Mouse (Mus musculus): ENCODE measurements around the gene Ap2a1. TPM values are rescaled to one million over a fixed set of nuclear protein-coding genes. Genes with fewer than 3 reads are reported as not detected.
"Not testable (repeated sequence)": the region's sequence is repeated elsewhere in the genome, so short reads cannot be mapped to it uniquely, and the experiment has no call there.

Ap2a1 gene
- polyA plus RNA-seq, 1 experiment from 2014 or later = 54.0 TPM

GRCm38 (mm10) chr7:44884637-44885036, 44.7 kb downstream of the Ap2a1 start:
- WGBS = 100% methylated on average over 5 of the region's 5 CpGs

GRCm38 (mm10) chr7:44883036-44883435, 46.3 kb downstream of the Ap2a1 start:
- Histone ChIP-seq H3K36me3 (ENCODE audit: control insufficient read depth, insufficient read depth, low read length) (peaks cover 93% of the 10 kb centered on the region), H3K27ac (replicated peaks in 1 of 2; ENCODE audit: control insufficient read depth in 1 of 2, insufficient read depth in 1 of 2, low read depth in 2 of 2, low read length in 2 of 2) (no peak overlapping the region), H3K4me3 (ENCODE audit: control insufficient read depth in 1 of 2, insufficient read depth in 1 of 2, low read depth in 1 of 2, low read length in 2 of 2) (no peak overlapping the region), H3K27me3 (ENCODE audit: control insufficient read depth, insufficient read depth, low read length) (no peaks in the 10 kb centered on the region), H3K9ac (ENCODE audit: low read length) (no peak overlapping the region), H3K9me3 (ENCODE audit: control insufficient read depth, low read length) (no peaks in the 10 kb centered on the region), H3K4me1 (ENCODE audit: control insufficient read depth in 2 of 2, insufficient read depth in 2 of 2, low read length in 2 of 2) (peaks cover 11 to 13% of the 10 kb centered on the region in 2 experiments), H3K4me2 (ENCODE audit: low read length) (no peak overlapping the region)
- ATAC-seq (ENCODE audit: insufficient number of reproducible peaks, insufficient read depth, low FRiP score, low read depth) = no peak
- WGBS = 89% methylated on average over 3 of the region's 3 CpGs

More at GRCm38 (mm10) chr7:44884637-44885036, 44.7 kb downstream of the Ap2a1 start:
- Histone ChIP-seq H3K27me3 (ENCODE audit: control insufficient read depth, insufficient read depth, low read length) (no peaks in the 10 kb centered on the region), H3K4me3 (ENCODE audit: control insufficient read depth in 1 of 2, insufficient read depth in 1 of 2, low read depth in 1 of 2, low read length in 2 of 2) (no peak overlapping the region), H3K36me3 (ENCODE audit: control insufficient read depth, insufficient read depth, low read length) (peaks cover 89% of the 10 kb centered on the region), H3K4me1 (ENCODE audit: control insufficient read depth in 2 of 2, insufficient read depth in 2 of 2, low read length in 2 of 2) (peaks cover 12 to 22% of the 10 kb centered on the region in 2 experiments), H3K27ac (replicated peaks in 1 of 2; ENCODE audit: control insufficient read depth in 1 of 2, insufficient read depth in 1 of 2, low read depth in 2 of 2, low read length in 2 of 2) (no peak overlapping the region), H3K9me3 (ENCODE audit: control insufficient read depth, low read length) (no peaks in the 10 kb centered on the region), H3K4me2 (ENCODE audit: low read length) (no peak overlapping the region), H3K9ac (ENCODE audit: low read length) (no peak overlapping the region)
- ATAC-seq (ENCODE audit: insufficient number of reproducible peaks, insufficient read depth, low FRiP score, low read depth) = no peak

- H3K36me3 ChIP-seq (ENCODE audit: control insufficient read depth, insufficient read depth, low read length) = peaks cover 71% of the 10 kb centered on the region
- H3K4me2 ChIP-seq (ENCODE audit: low read length) = no peak overlapping the region
- no peaks in the 10 kb centered on the region for H3K9me3 ChIP-seq (ENCODE audit: control insufficient read depth, low read length)
- ATAC-seq (ENCODE audit: insufficient number of reproducible peaks, insufficient read depth, low FRiP score, low read depth) = peak; percentile 54
- H3K27ac ChIP-seq (replicated peaks in 1 of 2; ENCODE audit: control insufficient read depth in 1 of 2, insufficient read depth in 1 of 2, low read depth in 2 of 2, low read length in 2 of 2) = peak overlapping the region; percentile 60 to 87
- 0 out of 2 replicates have a peak overlapping the region, but pooled peaks have one; percentile 27 for H3K9ac ChIP-seq (ENCODE audit: low read length)
- no peak overlapping the region for H3K4me3 ChIP-seq (ENCODE audit: control insufficient read depth in 1 of 2, insufficient read depth in 1 of 2, low read depth in 1 of 2, low read length in 2 of 2)
- WGBS = 37% methylated on average over 14 of the region's 14 CpGs
- H3K27me3 ChIP-seq (ENCODE audit: control insufficient read depth, insufficient read depth, low read length) = no peaks in the 10 kb centered on the region
- H3K4me1 ChIP-seq (ENCODE audit: control insufficient read depth in 2 of 2, insufficient read depth in 2 of 2, low read length in 2 of 2) = peaks cover 20 to 24% of the 10 kb centered on the region in 2 experiments
Observed at GRCm38 (mm10) chr7:44877833-44878232, 51.5 kb downstream of the Ap2a1 start.

- 88% methylated on average over 2 of the region's 2 CpGs for WGBS
- not testable (repeated sequence) for ATAC-seq (ENCODE audit: insufficient number of reproducible peaks, insufficient read depth, low FRiP score, low read depth); H3K9ac ChIP-seq (ENCODE audit: low read length); H3K27ac ChIP-seq (replicated peaks in 1 of 2; ENCODE audit: control insufficient read depth in 1 of 2, insufficient read depth in 1 of 2, low read depth in 2 of 2, low read length in 2 of 2); H3K4me2 ChIP-seq (ENCODE audit: low read length); H3K4me3 ChIP-seq (ENCODE audit: control insufficient read depth in 1 of 2, insufficient read depth in 1 of 2, low read depth in 1 of 2, low read length in 2 of 2); H3K27me3 ChIP-seq (ENCODE audit: control insufficient read depth, insufficient read depth, low read length); H3K9me3 ChIP-seq (ENCODE audit: control insufficient read depth, low read length)
- peaks cover 23 to 40% of the 10 kb centered on the region in 2 experiments for H3K4me1 ChIP-seq (ENCODE audit: control insufficient read depth in 2 of 2, insufficient read depth in 2 of 2, low read length in 2 of 2)
- peaks cover 16% of the 10 kb centered on the region for H3K36me3 ChIP-seq (ENCODE audit: control insufficient read depth, insufficient read depth, low read length)
Observed at GRCm38 (mm10) chr7:44871774-44872173, 57.5 kb downstream of the Ap2a1 start.

GRCm38 (mm10) chr7:44871181-44871580, 58.1 kb downstream of the Ap2a1 start:
- ATAC-seq (ENCODE audit: insufficient number of reproducible peaks, insufficient read depth, low FRiP score, low read depth) = no peak
- Histone ChIP-seq H3K4me3 (ENCODE audit: control insufficient read depth in 1 of 2, insufficient read depth in 1 of 2, low read depth in 1 of 2, low read length in 2 of 2) (no peak overlapping the region), H3K36me3 (ENCODE audit: control insufficient read depth, insufficient read depth, low read length) (peaks cover 10% of the 10 kb centered on the region; the same call in 1 of the 2 replicates), H3K9me3 (ENCODE audit: control insufficient read depth, low read length) (no peaks in the 10 kb centered on the region), H3K4me2 (ENCODE audit: low read length) (no peak overlapping the region), H3K27me3 (ENCODE audit: control insufficient read depth, insufficient read depth, low read length) (no peaks in the 10 kb centered on the region), H3K9ac (ENCODE audit: low read length) (no peak overlapping the region), H3K27ac (replicated peaks in 1 of 2; ENCODE audit: control insufficient read depth in 1 of 2, insufficient read depth in 1 of 2, low read depth in 2 of 2, low read length in 2 of 2) (no peak overlapping the region), H3K4me1 (ENCODE audit: control insufficient read depth in 2 of 2, insufficient read depth in 2 of 2, low read length in 2 of 2) (peaks cover 28 to 46% of the 10 kb centered on the region in 2 experiments)
- WGBS = 71% methylated on average over 1 of the region's 1 CpGs

- peak overlapping the region; percentile 83 to 100 for H3K27ac ChIP-seq (replicated peaks in 1 of 2; ENCODE audit: control insufficient read depth in 1 of 2, insufficient read depth in 1 of 2, low read depth in 2 of 2, low read length in 2 of 2)
- 83% methylated on average over 6 of the region's 6 CpGs for WGBS
- peak overlapping the region; percentile 92 for H3K4me2 ChIP-seq (ENCODE audit: low read length)
- H3K36me3 ChIP-seq (ENCODE audit: control insufficient read depth, insufficient read depth, low read length) = peaks cover 11% of the 10 kb centered on the region; the same call in 1 of the 2 replicates
- peak overlapping the region in 1 of 2 experiments; percentile 77; a peak in 2 of 4 replicates for H3K4me3 ChIP-seq (ENCODE audit: control insufficient read depth in 1 of 2, insufficient read depth in 1 of 2, low read depth in 1 of 2, low read length in 2 of 2)
- H3K9me3 ChIP-seq (ENCODE audit: control insufficient read depth, low read length) = no peaks in the 10 kb centered on the region
- peak overlapping the region; percentile 97 for H3K9ac ChIP-seq (ENCODE audit: low read length)
- H3K27me3 ChIP-seq (ENCODE audit: control insufficient read depth, insufficient read depth, low read length) = no peaks in the 10 kb centered on the region
- peaks cover 31 to 52% of the 10 kb centered on the region in 2 experiments for H3K4me1 ChIP-seq (ENCODE audit: control insufficient read depth in 2 of 2, insufficient read depth in 2 of 2, low read length in 2 of 2)
- no peak for ATAC-seq (ENCODE audit: insufficient number of reproducible peaks, insufficient read depth, low FRiP score, low read depth)
Observed at GRCm38 (mm10) chr7:44870614-44871013, 58.7 kb downstream of the Ap2a1 start.

- peak within 1 kb of the TSS; percentile 97 for H3K9ac ChIP-seq (ENCODE audit: low read length)
- H3K9me3 ChIP-seq (ENCODE audit: control insufficient read depth, low read length) = no peaks in the 10 kb centered on the region
- ATAC-seq (ENCODE audit: insufficient number of reproducible peaks, insufficient read depth, low FRiP score, low read depth) = peak; percentile 89
- H3K4me1 ChIP-seq (ENCODE audit: control insufficient read depth in 2 of 2, insufficient read depth in 2 of 2, low read length in 2 of 2) = peaks cover 38 to 59% of the 10 kb centered on the region in 2 experiments
- H3K27me3 ChIP-seq (ENCODE audit: control insufficient read depth, insufficient read depth, low read length) = no peaks in the 10 kb centered on the region
- WGBS = 4% methylated on average over 29 of the region's 29 CpGs
- H3K36me3 ChIP-seq (ENCODE audit: control insufficient read depth, insufficient read depth, low read length) = peaks cover 18% of the 10 kb centered on the region
- peak within 1 kb of the TSS; percentile 96 to 100 for H3K27ac ChIP-seq (replicated peaks in 1 of 2; ENCODE audit: control insufficient read depth in 1 of 2, insufficient read depth in 1 of 2, low read depth in 2 of 2, low read length in 2 of 2)
- peak within 1 kb of the TSS; percentile 92 for H3K4me2 ChIP-seq (ENCODE audit: low read length)
- peak within 1 kb of the TSS; percentile 77 to 95 for H3K4me3 ChIP-seq (ENCODE audit: control insufficient read depth in 1 of 2, insufficient read depth in 1 of 2, low read depth in 1 of 2, low read length in 2 of 2)
Observed at GRCm38 (mm10) chr7:44869697-44870528, 59.4 kb downstream of the Ap2a1 start, which contains the start of gene Ptov1. Ptov1 (minus strand) TSS chr7:44869788.
